Mouse (Mus musculus): ENCODE measurements around the gene Nfib.

Gene Nfib

GRCm38 (mm10) chr4:82704841-82705794 is at the start of gene Nfib:
TSS of gene Nfib (minus strand) at chr4:82705750.
- no peak for DNase-seq (ENCODE audit: low spot score)

GRCm38 (mm10) chr4:82735764-82736163 is 30.2 kb upstream of the Nfib start:
- no peak for DNase-seq (ENCODE audit: low spot score)

- DNase-seq (ENCODE audit: low spot score) = no peak
Measured at GRCm38 (mm10) chr4:82734765-82735481, 29.4 kb upstream of the Nfib start.

- no peak for DNase-seq (ENCODE audit: low spot score)
Measured at GRCm38 (mm10) chr4:82734348-82734747, 28.8 kb upstream of the Nfib start.

- DNase-seq (ENCODE audit: low spot score) = no peak
Measured at GRCm38 (mm10) chr4:82733636-82734035, 28.1 kb upstream of the Nfib start.

GRCm38 (mm10) chr4:82730248-82730887 is 24.8 kb upstream of the Nfib start:
- DNase-seq (ENCODE audit: low spot score) = no peak

GRCm38 (mm10) chr4:82724058-82724457 is 18.5 kb upstream of the Nfib start:
- no peak for DNase-seq (ENCODE audit: low spot score)

GRCm38 (mm10) chr4:82723048-82723447 is 17.5 kb upstream of the Nfib start:
- DNase-seq (ENCODE audit: low spot score) = no peak

- DNase-seq (ENCODE audit: low spot score) = no peak
Measured at GRCm38 (mm10) chr4:82715833-82716232, 10.3 kb upstream of the Nfib start.

- DNase-seq (ENCODE audit: low spot score) = no peak
Measured at GRCm38 (mm10) chr4:82711611-82712295, 6.2 kb upstream of the Nfib start.

GRCm38 (mm10) chr4:82709666-82710065 is 4.1 kb upstream of the Nfib start:
- DNase-seq (ENCODE audit: low spot score) = no peak

GRCm38 (mm10) chr4:82706012-82706411 is 462 bp upstream of the Nfib start:
- DNase-seq (ENCODE audit: low spot score) = no peak

- no peak for DNase-seq (ENCODE audit: low spot score)
Measured at GRCm38 (mm10) chr4:82704079-82704830, 1.3 kb downstream of the Nfib start.

- DNase-seq (ENCODE audit: low spot score) = no peak
Measured at GRCm38 (mm10) chr4:82702808-82703207, 2.7 kb downstream of the Nfib start.

GRCm38 (mm10) chr4:82699504-82699903 is 6.0 kb downstream of the Nfib start:
- no peak for DNase-seq (ENCODE audit: low spot score)

GRCm38 (mm10) chr4:82698616-82699015 is 6.9 kb downstream of the Nfib start:
- DNase-seq (ENCODE audit: low spot score) = no peak

- DNase-seq (ENCODE audit: low spot score) = no peak
Measured at GRCm38 (mm10) chr4:82697151-82697550, 8.4 kb downstream of the Nfib start.

GRCm38 (mm10) chr4:82695760-82696501 is 9.6 kb downstream of the Nfib start:
- DNase-seq (ENCODE audit: low spot score) = no peak

- no peak for DNase-seq (ENCODE audit: low spot score)
Measured at GRCm38 (mm10) chr4:82692009-82692326, 13.6 kb downstream of the Nfib start.

GRCm38 (mm10) chr4:82691126-82692008 is 14.2 kb downstream of the Nfib start:
- no peak for DNase-seq (ENCODE audit: low spot score)
